8 mouse cellular contexts compared by ENCODE assay signal in the genomic region with DNA sequence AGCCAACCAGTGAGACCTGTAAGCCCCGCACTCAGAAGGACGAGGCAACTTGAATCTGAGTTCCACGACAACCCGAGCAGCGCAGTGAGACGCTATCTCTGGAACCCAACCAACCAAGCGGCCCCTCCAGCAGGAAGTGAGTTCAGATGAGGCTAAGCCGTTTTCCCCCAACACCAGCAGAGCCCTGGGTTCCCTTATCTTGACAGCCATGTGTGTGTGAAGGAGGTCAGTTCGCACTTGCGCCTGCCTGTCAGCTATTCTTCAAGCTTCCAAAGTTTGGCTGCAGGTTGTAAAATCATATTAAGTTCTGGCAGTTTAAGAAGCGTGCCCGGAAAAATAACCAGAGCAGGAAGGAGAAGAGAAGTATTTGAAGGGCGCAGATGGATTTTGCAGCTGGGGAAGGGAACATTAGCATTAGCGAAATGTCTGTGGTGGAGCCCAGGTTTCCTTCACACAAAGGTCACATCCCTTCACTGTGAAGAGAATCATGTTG.
DNase-seq lines count a peak whose midpoint lies in the region; ATAC-seq lines count a peak whose summit lies in the region.

No protein-coding gene starts in this region.

- intact Hi-C loops in left cerebral cortex, postnatal 4 days (cut with DNase I), result no loop called here

- DNase-seq in adrenal gland, postnatal 14 days, result peak; percentile 27
- no peak for DNase-seq in adrenal gland, adult 2 months
- peak; percentile 76 for DNase-seq in induced T-regulatory cell, adult 2 months (ENCODE audit: low read depth)
- peak; percentile 60 for DNase-seq in lung, postnatal 10 days
- peak; percentile 71 for DNase-seq in thymus, postnatal 0 days (ENCODE audit: low spot score)
- DNase-seq in right cerebral cortex, postnatal 10 days (ENCODE audit: low spot score in 2 of 2), result no peak
- DNase-seq in left cerebral cortex, postnatal 4 days, result no peak

- 0 out of 2 replicates have a peak, but pooled peaks have one; percentile 52 for ATAC-seq in erythroid progenitor cell, adult 5-6 weeks (replicated peaks; ENCODE audit: low FRiP score, poor library complexity, severe bottlenecking)

Comparison
In these comparisons a context has a peak if more than half of its experiments do, and no peak if none do; other contexts are left out.
1. DNase-seq: peak in adrenal gland, postnatal 14 days (single experiment), induced T-regulatory cell, adult 2 months (single experiment), lung, postnatal 10 days (single experiment) and thymus, postnatal 0 days (single experiment); none in adrenal gland, adult 2 months (single experiment), right cerebral cortex, postnatal 10 days (0 of 2) and left cerebral cortex, postnatal 4 days (single experiment).